Mouse (Mus musculus) adrenal gland, adult 18-20 months (tissue): ENCODE data around the gene Tyw5. TPM values are rescaled to one million over a fixed set of nuclear protein-coding genes. Genes with fewer than 3 reads are reported as not detected.

Source experiments
- DNase-seq, 2 experiments: peaks; one replicate each; pipeline ENCODE4 v3.0.0; 2021 to 2022; ENCODE audit warnings: low spot score in 2 of 2
- long read RNA-seq, 2 experiments: library from polyadenylated mRNA; stranded (forward); transcript quantifications; one replicate each; pipeline ENCODE4 v2.0.0; 2021
- total RNA-seq, 2 experiments: library from RNA; stranded (reverse); gene quantifications; 1 replicate in 1 of 2; 2 replicates in 1 of 2; pipeline ENCODE4 v1.2.3; 2021

The Tyw5 gene
- 10 to 100 TPM; 15.5 to 22.3 TPM for total RNA-seq
- long read RNA-seq, experiment 1, partial matches to known transcripts: 1 of 7 reads
- long read RNA-seq, experiment 1, other reads (novel, unspliced or antisense): 2 of 7 reads
- long read RNA-seq, experiment 2, partial matches to known transcripts: 0 of 12 reads
- long read RNA-seq, experiment 2, other reads (novel, unspliced or antisense): 1 of 12 reads

DNA sequence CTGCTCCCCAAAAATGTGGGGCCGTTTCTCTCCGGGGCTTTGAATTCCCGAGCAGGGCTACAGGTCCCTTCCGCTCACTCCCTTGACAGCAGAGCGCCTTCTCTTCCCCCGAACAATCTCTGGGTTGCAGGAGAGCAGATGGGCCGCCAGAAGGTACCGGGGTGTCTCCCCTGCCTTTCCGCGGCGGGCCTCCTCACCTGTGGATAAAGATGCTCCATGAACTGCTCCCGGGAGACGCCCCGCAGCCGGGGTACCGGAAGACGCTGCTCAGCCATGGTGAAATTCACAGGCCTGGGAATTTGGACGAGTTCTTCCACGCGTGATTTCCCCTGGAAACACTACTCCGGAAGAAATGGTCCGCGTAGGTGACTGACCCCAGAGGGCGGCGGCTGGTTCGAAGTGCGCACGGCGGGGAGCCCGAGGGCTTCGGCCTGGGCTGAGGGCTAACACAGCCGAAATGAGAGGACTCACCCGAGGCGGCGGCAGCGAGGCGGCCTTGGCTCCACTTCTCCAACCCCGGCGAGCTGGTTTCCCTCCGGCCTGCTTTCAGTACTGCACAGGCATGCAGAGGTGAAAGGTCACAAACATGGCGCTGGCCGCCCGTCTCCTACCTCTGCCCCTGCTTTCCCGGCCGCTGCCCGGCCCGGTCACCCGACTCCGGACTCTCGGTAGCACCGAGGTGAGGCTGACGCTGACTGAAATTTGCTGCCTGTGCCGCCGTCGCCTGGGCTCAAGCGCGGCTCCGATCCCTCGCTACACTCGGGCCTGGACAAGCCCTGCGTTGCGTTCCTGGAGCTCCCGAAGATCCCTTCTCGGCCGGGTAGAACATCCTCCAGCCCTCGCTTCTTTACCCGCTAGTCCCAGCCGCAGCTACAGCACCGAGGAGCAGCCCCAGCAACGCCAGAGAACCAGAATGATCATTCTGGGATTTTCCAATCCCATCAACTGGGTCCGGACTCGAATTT, at the start of gene Tyw5, which contains the start of gene Maip1:
Gene Tyw5, minus strand, starts transcription at position 915 of the 965 bp plus-strand sequence.
Gene Maip1, plus strand, starts transcription at position 142 of the 965 bp plus-strand sequence.
- peak; percentile 79 to 83 for DNase-seq

DNA sequence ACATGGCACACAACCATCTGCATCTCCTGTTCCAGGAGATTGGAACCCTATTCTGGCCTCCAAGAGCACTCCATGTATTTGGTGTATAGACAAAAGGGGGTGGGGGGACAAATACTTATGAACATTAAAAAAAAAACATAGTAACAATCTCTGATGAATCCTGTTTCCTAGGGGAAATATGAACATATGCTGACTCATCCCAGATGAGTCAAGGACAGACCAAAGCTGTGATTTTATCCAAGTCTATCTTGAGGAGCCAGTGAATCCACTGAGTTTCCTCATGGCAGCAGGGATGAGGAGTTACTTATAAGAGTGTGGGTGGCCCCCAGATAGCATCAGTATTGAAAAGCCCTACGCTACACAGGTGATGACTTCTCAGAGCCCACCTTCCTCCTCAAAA, 43.3 kb upstream of the Tyw5 start:
- DNase-seq: no peak

DNA sequence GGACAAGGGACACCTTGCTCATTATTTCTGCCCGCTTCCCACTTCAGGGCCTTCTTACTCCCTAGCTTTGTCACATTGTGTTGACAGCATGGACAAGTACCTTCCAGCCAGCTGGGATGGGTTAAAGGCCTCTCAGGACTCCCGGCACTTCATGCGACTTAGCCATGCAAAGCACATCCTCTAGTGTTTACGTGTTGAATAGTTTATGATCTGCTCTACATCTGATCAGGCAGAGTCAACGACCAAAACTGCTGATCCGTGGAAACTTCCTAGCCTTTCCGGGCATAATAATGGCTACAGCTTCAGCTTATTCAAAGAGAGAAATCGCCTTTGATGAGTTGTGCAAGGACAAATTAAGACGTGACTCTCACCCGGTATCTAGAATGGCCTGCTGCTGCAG, 38.8 kb upstream of the Tyw5 start:
- no peak for DNase-seq

DNA sequence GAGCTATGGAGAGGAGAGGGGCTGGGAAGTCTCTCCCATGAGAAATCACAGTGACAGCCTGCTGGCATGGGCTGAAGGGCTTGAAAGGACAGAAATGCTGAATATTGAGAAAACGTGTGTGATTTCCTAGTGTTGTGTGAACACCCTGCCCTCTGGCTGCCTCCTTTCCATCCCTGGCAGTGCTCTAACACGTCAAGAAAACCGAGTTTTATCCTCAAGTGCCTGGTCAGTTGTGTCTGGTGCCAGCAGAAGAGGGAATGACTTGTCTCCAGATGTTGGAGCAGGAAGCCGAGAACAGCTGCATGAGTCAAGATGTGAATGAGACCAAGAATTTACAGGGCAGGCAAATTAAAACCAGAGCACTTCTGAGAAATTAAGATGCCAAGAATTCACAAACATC, 33.9 kb upstream of the Tyw5 start:
- DNase-seq: no peak

DNA sequence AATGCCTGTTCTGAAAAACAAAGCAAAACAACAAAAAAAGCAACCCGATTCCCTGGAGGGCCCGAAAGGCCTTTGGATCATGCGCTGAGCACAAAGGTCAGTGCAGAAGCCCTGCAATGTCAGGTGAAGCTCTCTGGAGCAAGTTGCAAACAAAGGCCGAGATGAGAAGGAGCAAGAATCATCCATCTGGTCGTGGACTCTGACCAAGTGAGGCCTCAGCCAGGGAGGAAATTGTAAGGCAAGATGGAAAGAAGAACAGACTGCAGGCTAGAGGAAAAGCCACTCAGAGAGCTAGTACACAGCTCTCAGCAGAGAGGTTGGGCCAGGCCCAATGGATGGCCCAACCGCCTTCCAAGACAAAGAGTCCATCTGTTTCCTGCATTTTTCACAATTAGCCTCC, 32.1 kb upstream of the Tyw5 start:
- DNase-seq: no peak

DNA sequence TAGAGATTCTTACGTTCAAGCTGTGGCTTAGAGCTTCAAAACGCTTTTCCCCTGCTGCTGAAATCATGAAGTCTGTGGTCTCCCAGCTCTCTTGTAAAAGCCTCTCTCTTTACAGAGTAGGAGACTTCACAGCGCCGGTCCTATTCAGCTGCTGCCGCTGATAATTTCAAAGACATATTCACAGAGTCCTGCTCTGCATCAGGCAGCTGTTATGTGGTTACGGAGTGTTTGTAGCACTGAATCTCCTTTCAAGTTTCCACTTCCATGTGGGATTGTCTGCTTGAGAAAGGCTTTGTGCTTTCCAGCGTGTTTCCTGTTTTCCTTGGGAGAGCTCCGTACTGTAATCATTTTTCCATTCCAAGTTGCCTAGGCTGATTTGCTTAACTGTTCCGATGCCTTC, 30.1 kb upstream of the Tyw5 start:
- no peak for DNase-seq

DNA sequence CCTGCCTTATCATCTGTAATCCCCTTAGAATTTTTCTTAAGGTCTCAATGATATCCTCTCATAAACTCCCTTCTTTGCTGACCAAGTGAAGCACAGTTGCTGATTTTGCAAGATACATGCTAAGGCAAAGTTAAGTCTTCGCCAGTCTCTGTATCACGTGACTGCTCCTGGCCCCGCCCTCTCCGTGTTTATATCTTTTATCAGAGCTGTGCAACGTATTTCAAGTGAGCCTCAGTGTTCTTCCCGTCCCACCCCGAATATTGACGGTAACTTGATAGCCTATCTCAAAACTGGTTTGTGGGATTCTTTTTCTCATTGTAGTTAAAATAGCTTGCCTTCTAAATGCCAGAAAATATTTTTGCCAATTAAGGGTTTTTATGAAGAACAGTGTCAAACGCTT, 29.5 kb upstream of the Tyw5 start:
- peak in 1 of 2 experiments; percentile 37 for DNase-seq

DNA sequence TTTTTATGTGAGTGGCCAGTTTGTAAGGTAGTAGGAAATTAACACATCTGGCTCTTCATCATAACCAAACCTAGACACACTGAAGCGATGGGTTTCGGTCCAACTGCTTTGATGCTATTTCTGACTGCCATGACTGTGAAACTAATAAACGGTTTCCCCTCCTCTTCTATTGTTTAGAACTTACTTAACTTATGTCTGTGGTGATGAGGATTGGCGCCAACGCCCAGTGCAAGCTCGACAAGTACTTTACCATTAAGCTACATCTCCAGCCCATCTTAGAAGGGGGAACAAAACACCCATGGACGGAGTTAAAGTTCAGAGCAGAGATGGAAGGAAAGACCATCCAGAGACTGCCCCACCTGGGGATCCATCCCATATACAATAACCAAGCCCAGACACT, 26.2 kb upstream of the Tyw5 start:
- no peak for DNase-seq

DNA sequence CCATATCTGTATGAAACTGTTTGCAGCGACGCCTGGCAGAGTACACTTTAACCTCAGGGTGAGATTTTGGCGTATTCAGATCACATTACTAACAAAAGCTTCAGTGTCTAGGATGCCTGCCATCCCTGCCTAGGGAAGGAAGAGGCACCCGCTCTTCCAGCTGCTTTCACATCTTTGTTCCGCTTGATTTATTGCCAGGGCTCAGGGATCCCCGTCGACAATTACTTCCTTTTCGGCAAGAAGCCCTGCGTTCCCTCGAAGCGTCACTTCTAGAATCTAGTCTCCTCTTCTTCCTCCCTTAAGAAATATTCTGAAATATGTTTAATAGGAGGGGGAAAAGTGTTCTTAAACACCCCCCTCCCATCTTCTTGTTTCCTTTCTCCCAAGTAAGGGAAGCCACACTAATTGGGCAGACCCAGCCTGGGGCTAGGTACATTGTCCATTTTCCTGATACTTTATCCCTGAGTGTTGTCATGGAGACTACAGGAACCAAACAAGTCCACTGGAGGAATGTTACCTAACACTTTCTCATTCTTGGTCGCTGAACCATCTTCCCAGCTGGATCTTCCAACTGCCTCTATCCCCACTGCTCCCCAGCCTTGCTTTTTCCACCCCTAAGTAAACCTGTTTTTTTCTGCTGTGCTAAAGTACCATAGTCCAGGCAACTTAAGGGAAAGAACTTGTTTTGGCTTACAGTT, 23.0 kb upstream of the Tyw5 start:
- DNase-seq: no peak

DNA sequence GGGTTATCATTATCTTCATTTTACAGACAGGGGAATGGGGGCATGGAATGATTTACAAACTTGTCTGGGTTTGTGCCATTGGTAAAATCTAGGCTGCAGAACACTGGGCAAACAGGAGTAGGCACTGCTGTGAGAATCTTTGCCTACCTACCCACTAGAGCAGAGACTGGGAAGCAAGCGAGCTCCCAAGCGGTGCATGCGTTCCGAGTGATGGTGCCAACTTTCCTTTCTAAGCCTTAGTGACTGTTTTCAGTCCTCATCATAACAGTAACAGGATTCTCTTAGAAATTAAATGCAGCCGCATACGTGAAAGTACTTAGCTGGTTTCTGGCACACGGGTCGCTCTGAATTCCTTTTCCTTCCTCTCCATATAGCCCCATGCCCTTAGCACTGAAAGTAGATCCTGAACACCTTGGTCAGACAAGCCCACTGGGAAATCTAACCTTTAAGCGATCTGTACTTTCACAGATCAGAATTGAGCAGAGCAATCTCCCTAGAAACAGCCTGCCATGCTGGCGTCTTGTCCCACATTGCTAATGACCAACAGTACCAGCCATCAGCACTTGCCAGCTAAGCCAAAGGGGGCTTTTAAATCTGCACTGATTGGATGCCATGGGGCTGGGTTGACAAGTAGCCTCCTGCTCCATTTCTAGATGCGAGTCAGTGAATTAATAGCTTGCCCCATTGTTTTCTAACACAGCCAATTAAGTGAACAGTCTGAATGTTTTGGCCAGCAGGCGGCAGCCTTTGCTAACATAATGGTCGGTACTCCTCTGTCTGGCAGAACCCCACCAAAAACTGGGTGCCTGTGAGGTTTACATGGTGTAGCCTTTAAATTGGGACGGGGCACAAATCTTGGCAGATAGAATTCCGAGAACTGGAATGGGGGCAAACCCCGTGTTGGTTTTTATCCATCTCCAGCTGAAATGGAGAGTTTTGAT, 21.7 kb upstream of the Tyw5 start:
- peak; percentile 79 to 82 for DNase-seq

DNA sequence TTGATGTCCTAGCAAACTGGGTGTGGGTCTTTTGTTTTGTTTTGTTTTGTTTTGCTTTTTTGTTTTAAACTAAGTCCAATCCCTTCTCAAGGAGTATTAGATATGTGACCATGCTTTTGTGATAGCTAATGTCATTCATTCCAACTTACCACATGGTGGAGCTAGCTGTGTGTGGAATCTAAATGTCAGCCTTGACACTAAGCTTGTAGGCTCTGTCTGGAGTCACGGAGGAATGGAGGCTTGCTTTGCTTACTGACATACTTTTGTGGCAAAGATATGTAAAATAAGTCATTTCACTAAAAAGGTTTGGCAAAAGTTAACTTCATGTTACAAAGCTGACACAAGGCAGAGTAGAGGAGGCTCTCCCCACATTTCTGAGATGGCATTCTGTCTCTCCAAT, 16.8 kb upstream of the Tyw5 start:
- no peak for DNase-seq

DNA sequence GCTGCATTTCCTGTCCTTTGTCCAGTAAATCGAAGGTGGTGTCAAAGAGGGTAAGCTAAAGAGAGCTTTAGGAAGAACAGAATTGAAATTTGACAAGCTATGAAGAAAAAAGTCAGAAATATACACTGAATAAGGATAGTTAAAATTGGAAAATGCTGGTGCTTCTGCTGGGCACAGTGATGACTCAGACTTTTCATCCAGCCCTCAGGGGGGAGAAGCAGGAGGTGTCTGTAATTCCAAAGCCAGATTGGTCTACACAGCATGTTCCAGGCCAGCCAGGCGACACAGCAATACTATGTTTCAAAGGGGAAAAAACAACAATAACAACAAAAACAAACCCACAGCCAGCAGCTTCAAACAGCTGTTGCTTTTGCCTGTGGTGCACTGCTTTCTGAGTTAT, 6.5 kb upstream of the Tyw5 start:
- DNase-seq: no peak

DNA sequence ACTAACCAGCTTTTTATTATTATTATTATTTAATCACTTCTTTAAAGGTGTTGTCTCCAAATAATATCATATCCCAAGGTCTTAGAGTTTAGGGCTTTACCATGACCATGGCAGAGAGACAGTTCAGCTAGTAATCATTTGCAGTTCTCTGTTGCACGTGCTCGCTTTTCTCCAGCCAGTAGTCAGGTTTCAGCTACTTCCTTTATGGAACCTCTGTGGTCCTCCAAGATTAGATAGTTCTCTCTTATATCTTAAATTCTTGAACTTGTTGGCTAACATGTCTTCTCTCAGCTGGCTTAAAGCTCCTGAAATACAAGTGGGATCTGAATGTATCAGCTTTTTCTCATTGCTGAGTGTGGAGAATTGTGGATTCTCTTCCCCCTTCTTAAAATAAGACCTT, 2.1 kb upstream of the Tyw5 start:
- DNase-seq: no peak

DNA sequence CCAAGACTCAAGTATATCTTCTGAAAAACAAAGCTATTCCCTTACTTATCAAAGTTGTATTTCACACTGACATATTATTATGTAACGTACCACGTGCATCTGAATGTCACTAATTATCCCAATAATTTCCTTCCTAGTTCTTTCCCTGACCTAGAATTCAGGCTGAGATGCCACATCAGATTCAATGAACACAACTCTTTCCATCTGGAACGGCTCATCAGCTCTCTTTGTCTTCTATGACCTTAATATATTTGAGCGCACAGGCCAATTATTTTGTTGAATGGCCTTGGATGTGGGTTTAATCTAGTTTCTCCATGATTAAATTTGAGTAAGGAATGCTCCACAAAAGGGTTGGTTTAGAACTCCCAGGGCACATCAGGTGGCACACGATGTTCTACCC, 4.8 kb downstream of the Tyw5 start:
- DNase-seq: no peak

DNA sequence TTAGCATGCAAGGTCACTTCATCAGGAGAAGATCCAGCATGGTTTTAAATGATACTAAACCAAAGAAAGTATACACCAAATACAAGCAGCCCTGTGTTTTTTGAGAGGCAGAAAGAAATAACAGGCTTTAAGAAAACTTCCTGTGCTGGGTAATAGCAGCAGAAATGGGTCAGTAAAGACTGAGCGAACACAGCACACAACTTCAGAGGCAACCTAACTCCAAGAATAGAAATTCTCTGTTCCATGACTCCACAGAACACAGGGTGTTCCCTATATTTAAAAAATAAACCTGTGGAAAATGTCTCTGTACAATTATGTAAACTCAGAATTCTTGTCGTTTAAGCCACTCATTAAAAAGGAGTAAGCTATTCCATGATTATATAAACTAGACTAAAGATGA, 6.0 kb downstream of the Tyw5 start:
- no peak for DNase-seq

DNA sequence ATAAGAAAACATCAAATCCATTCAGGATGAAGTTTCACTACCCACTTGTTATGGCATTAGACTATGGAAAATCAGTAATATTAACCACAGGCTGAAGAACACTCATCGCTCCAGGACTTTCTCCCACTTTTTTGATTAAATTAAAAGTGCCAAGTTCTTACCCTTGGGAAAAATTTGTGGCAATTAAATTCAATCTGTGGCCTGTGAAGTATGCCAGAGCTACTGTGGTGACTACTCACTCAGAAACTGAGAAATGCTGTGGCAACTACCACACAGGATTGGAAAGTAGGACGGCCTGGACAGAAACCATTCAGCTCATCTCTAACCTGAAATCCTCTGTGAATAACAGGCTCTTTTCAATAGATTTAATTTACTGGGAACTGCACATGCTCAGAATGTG, 6.6 kb downstream of the Tyw5 start:
- DNase-seq: no peak

DNA sequence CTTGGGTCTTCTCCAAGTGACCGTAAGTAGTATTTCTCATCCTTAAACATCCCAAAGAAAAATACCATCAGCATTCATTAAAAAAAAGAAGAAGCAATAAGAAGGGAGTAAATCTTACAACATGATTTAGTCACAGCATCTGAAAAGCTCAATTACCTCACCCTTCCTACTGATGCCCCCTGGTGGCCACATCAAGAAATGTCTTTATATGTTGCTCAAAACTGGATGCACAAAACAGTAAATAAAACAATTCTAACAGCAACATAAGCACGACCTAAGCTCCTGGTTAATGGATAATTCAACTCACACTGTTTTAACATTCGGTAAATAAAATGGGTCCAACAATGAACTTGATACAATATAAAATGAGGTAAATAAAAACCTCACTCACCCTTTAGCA, 12.8 kb downstream of the Tyw5 start:
- peak; percentile 39 to 40 for DNase-seq

DNA sequence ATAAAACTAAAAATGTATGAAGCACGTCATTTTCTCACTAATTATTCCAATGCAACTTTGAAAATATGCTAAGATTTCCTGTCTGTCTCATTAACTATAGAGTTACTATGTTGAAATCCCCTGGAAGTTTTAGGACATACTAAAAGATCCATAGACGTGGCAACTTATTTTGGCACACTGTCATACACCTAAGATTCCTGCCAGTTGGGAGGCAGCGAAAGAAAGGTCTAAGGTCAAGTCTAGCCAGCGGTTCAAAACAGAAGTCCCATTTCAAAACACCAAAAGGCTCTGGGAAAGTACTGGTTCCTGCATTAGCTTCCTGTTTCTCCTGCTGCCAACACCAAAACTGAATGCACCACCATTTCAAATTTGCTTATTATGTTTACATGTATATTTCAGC, 14.5 kb downstream of the Tyw5 start:
- no peak for DNase-seq

DNA sequence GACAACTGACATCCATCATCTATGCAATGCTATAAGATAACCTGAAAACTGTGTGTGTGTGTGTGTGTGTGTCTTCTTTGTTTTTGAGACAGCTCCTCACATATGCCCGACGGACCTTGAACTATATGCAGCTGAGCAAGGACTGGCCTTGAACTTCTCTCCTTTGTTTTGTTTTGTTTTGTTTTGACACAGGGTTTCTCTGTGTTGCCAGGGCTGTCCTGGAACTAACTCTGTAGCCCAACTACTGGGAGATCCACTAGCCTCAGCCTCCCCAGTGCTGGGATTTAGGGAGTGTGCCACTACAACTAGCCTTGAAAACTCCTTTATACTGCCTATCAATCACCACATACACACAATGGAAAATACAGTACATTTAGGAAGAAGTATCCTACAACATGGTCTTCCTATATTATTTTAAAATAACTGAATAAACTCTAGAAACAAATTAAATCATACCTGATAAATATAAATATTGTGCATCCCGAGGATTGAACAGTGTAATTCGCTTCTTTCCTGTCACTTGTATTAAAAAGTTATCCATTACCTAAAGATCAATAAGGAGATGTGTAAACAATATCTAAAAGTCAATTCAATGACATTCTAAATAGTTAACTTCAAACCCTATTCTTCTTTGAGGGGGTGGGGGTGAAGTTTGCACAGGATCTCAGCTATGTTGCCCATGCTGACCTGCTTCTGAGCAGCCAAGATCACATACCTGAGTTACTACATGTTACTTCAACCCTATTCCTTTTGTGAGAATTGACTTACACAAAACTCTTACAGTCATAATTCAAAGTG, 15.7 kb downstream of the Tyw5 start:
- DNase-seq: no peak
